Mouse (Mus musculus): ENCODE results near the gene Phkb. TPM values are rescaled to one million over a fixed set of nuclear protein-coding genes. Genes with fewer than 3 reads are reported as not detected.

Phkb gene
- polyA plus RNA-seq, 1 experiment from 2014 or later = 26.0 TPM

- peak; percentile 45; the same call in 1 of the 2 replicates for ATAC-seq
- Histone ChIP-seq H3K27ac (ENCODE audit: low read length) (no peak overlapping the region), H3K9me3 (ENCODE audit: control insufficient read depth, low read length) (no peaks in the 10 kb centered on the region), H3K4me2 (ENCODE audit: low read length) (no peak overlapping the region), H3K36me3 (ENCODE audit: control insufficient read depth, insufficient read depth) (no peaks in the 10 kb centered on the region), H3K9ac (replicated peaks; ENCODE audit: low read depth, low read length) (no peak overlapping the region), H3K4me1 (replicated peaks; ENCODE audit: control insufficient read depth, insufficient read depth, low read length) (peaks cover 2% of the 10 kb centered on the region; the same call in 1 of the 2 replicates), H3K4me3 (replicated peaks; ENCODE audit: low read length) (no peak overlapping the region), H3K27me3 (replicated peaks; ENCODE audit: control insufficient read depth, insufficient read depth, low read length) (no peaks in the 10 kb centered on the region)
- WGBS = 15% methylated on average over 2 of the region's 2 CpGs
Observed at GRCm38 (mm10) chr8:86042049-86042448, 201.3 kb downstream of the Phkb start.

DNA sequence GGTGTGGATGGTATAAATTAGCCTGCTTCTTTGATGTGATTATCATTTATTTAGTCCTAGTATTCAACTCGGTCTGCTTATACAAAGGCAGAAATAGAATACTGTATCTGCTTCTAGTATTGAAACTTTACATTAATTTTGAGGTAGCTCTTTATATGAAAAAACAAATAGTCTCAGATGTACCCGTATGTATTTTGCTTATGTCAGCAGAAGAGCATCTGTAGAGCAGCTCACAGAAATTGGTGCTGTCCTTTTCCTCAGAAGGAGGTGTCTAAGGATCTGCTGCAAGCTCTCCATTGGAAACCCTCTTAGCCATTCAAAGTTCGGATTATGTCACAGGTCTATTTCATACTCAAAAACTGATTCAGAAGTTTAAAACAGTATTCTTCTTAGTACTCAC lies 210.1 kb downstream of the Phkb start:
- no peaks in the 10 kb centered on the region for H3K9me3 ChIP-seq (ENCODE audit: control insufficient read depth, low read length)
- H3K4me1 ChIP-seq (replicated peaks; ENCODE audit: control insufficient read depth, insufficient read depth, low read length) = peaks cover 3% of the 10 kb centered on the region; the same call in 1 of the 2 replicates
- H3K4me3 ChIP-seq (replicated peaks; ENCODE audit: low read length) = no peak overlapping the region
- H3K36me3 ChIP-seq (ENCODE audit: control insufficient read depth, insufficient read depth) = no peaks in the 10 kb centered on the region
- H3K4me2 ChIP-seq (ENCODE audit: low read length) = no peak overlapping the region
- no peak overlapping the region for H3K9ac ChIP-seq (replicated peaks; ENCODE audit: low read depth, low read length)
- 93% methylated on average over 3 of the region's 3 CpGs for WGBS
- no peak for ATAC-seq
- no peaks in the 10 kb centered on the region for H3K27me3 ChIP-seq (replicated peaks; ENCODE audit: control insufficient read depth, insufficient read depth, low read length)
- H3K27ac ChIP-seq (ENCODE audit: low read length) = no peak overlapping the region

GRCm38 (mm10) chr8:86052003-86052402 lies 211.2 kb downstream of the Phkb start:
- H3K9me3 ChIP-seq (ENCODE audit: control insufficient read depth, low read length) = no peaks in the 10 kb centered on the region
- ATAC-seq = no peak
- H3K4me1 ChIP-seq (replicated peaks; ENCODE audit: control insufficient read depth, insufficient read depth, low read length) = peaks cover 3% of the 10 kb centered on the region; the same call in 1 of the 2 replicates
- H3K27ac ChIP-seq (ENCODE audit: low read length) = no peak overlapping the region
- 84% methylated on average over 4 of the region's 4 CpGs for WGBS
- no peaks in the 10 kb centered on the region for H3K36me3 ChIP-seq (ENCODE audit: control insufficient read depth, insufficient read depth)
- H3K27me3 ChIP-seq (replicated peaks; ENCODE audit: control insufficient read depth, insufficient read depth, low read length) = no peaks in the 10 kb centered on the region
- H3K9ac ChIP-seq (replicated peaks; ENCODE audit: low read depth, low read length) = no peak overlapping the region
- H3K4me2 ChIP-seq (ENCODE audit: low read length) = no peak overlapping the region
- no peak overlapping the region for H3K4me3 ChIP-seq (replicated peaks; ENCODE audit: low read length)

DNA sequence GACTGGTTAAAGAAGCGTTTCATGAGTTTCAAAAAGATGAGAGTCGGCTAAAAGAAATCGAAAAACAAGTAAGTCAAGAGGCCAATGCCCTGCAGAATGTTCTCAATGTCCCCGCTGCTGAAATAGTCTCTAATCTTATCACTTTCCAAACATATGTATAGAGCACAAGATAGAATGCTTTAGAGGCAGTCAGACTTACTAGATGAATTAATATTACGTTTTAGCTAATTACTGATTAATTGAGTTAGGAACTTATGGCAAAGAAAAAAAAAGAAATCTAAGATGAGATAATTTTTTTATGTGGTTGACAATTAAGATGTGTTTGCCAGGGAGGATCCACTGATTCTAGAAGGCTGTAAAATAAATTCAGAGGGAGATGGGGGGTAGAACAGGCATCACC lies 217.9 kb downstream of the Phkb start:
- no peaks in the 10 kb centered on the region for H3K9me3 ChIP-seq (ENCODE audit: control insufficient read depth, low read length)
- WGBS = 90% methylated on average over 5 of the region's 5 CpGs
- H3K9ac ChIP-seq (replicated peaks; ENCODE audit: low read depth, low read length) = no peak overlapping the region
- H3K4me1 ChIP-seq (replicated peaks; ENCODE audit: control insufficient read depth, insufficient read depth, low read length) = no peaks in the 10 kb centered on the region
- no peaks in the 10 kb centered on the region for H3K36me3 ChIP-seq (ENCODE audit: control insufficient read depth, insufficient read depth)
- ATAC-seq = no peak
- H3K27ac ChIP-seq (ENCODE audit: low read length) = no peak overlapping the region
- H3K4me2 ChIP-seq (ENCODE audit: low read length) = no peak overlapping the region
- H3K4me3 ChIP-seq (replicated peaks; ENCODE audit: low read length) = no peak overlapping the region
- no peaks in the 10 kb centered on the region for H3K27me3 ChIP-seq (replicated peaks; ENCODE audit: control insufficient read depth, insufficient read depth, low read length)

DNA sequence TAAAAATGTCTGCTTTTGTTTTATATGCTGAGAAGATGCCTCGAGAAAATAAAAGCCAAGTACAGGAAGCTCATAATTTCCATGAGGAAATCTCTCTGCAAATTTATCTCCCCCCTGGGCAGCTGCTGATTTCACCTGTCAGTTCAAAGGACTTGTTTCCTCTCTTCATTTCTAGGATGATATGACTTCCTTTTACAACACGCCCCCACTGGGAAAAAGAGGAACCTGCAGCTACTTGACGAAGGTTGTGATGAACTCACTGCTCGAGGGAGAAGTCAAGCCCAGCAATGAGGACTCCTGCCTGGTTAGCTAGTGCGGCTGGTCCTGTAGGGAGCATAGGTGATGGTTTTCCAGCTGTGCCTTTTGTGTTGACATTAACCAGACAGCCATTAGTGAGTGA lies 218.4 kb downstream of the Phkb start:
- H3K27ac ChIP-seq (ENCODE audit: low read length) = no peak overlapping the region

GRCm38 (mm10) chr8:86063411-86063810 lies 222.7 kb downstream of the Phkb start:
- Histone ChIP-seq H3K4me3 (replicated peaks; ENCODE audit: low read length) (no peak overlapping the region), H3K27me3 (replicated peaks; ENCODE audit: control insufficient read depth, insufficient read depth, low read length) (no peaks in the 10 kb centered on the region), H3K4me2 (ENCODE audit: low read length) (no peak overlapping the region), H3K9ac (replicated peaks; ENCODE audit: low read depth, low read length) (no peak overlapping the region), H3K4me1 (replicated peaks; ENCODE audit: control insufficient read depth, insufficient read depth, low read length) (no peaks in the 10 kb centered on the region), H3K27ac (ENCODE audit: low read length) (no peak overlapping the region), H3K9me3 (ENCODE audit: control insufficient read depth, low read length) (no peaks in the 10 kb centered on the region), H3K36me3 (ENCODE audit: control insufficient read depth, insufficient read depth) (no peaks in the 10 kb centered on the region)
- no peak for ATAC-seq
- 96% methylated on average over 2 of the region's 2 CpGs for WGBS

More for the DNA sequence above, 218.4 kb downstream of the Phkb start:
- WGBS = 79% methylated on average over 5 of the region's 5 CpGs
- ATAC-seq = no peak
- Histone ChIP-seq H3K9me3 (ENCODE audit: control insufficient read depth, low read length) (no peaks in the 10 kb centered on the region), H3K27me3 (replicated peaks; ENCODE audit: control insufficient read depth, insufficient read depth, low read length) (no peaks in the 10 kb centered on the region), H3K9ac (replicated peaks; ENCODE audit: low read depth, low read length) (no peak overlapping the region), H3K4me2 (ENCODE audit: low read length) (no peak overlapping the region), H3K4me1 (replicated peaks; ENCODE audit: control insufficient read depth, insufficient read depth, low read length) (no peaks in the 10 kb centered on the region), H3K36me3 (ENCODE audit: control insufficient read depth, insufficient read depth) (no peaks in the 10 kb centered on the region), H3K4me3 (replicated peaks; ENCODE audit: low read length) (no peak overlapping the region)

- Histone ChIP-seq H3K36me3 (ENCODE audit: control insufficient read depth, insufficient read depth) (no peaks in the 10 kb centered on the region), H3K27me3 (replicated peaks; ENCODE audit: control insufficient read depth, insufficient read depth, low read length) (no peaks in the 10 kb centered on the region), H3K9ac (replicated peaks; ENCODE audit: low read depth, low read length) (no peak overlapping the region), H3K4me2 (ENCODE audit: low read length) (no peak overlapping the region), H3K27ac (ENCODE audit: low read length) (no peak overlapping the region), H3K4me3 (replicated peaks; ENCODE audit: low read length) (no peak overlapping the region), H3K9me3 (ENCODE audit: control insufficient read depth, low read length) (no peaks in the 10 kb centered on the region), H3K4me1 (replicated peaks; ENCODE audit: control insufficient read depth, insufficient read depth, low read length) (peaks cover 5% of the 10 kb centered on the region)
- no peak for ATAC-seq
- 87% methylated on average over 1 of the region's 1 CpGs for WGBS
Observed at GRCm38 (mm10) chr8:86079433-86079832, 238.7 kb downstream of the Phkb start.

- Histone ChIP-seq H3K4me1 (replicated peaks; ENCODE audit: control insufficient read depth, insufficient read depth, low read length) (peaks cover 8% of the 10 kb centered on the region), H3K27ac (ENCODE audit: low read length) (no peak overlapping the region), H3K27me3 (replicated peaks; ENCODE audit: control insufficient read depth, insufficient read depth, low read length) (no peaks in the 10 kb centered on the region), H3K9ac (replicated peaks; ENCODE audit: low read depth, low read length) (no peak overlapping the region), H3K36me3 (ENCODE audit: control insufficient read depth, insufficient read depth) (no peaks in the 10 kb centered on the region), H3K4me3 (replicated peaks; ENCODE audit: low read length) (no peak overlapping the region), H3K4me2 (ENCODE audit: low read length) (no peak overlapping the region), H3K9me3 (ENCODE audit: control insufficient read depth, low read length) (no peaks in the 10 kb centered on the region)
- WGBS = 74% methylated on average over 4 of the region's 4 CpGs
- ATAC-seq = no peak
Observed at GRCm38 (mm10) chr8:86083346-86083745, 242.6 kb downstream of the Phkb start.

- Histone ChIP-seq H3K9ac (replicated peaks; ENCODE audit: low read depth, low read length) (no peak overlapping the region), H3K4me3 (replicated peaks; ENCODE audit: low read length) (no peak overlapping the region), H3K36me3 (ENCODE audit: control insufficient read depth, insufficient read depth) (no peaks in the 10 kb centered on the region), H3K4me1 (replicated peaks; ENCODE audit: control insufficient read depth, insufficient read depth, low read length) (peaks cover 11% of the 10 kb centered on the region), H3K27ac (ENCODE audit: low read length) (no peak overlapping the region), H3K4me2 (ENCODE audit: low read length) (no peak overlapping the region), H3K9me3 (ENCODE audit: control insufficient read depth, low read length) (no peaks in the 10 kb centered on the region), H3K27me3 (replicated peaks; ENCODE audit: control insufficient read depth, insufficient read depth, low read length) (no peaks in the 10 kb centered on the region)
- 79% methylated on average over 2 of the region's 2 CpGs for WGBS
- no peak for ATAC-seq
Observed at GRCm38 (mm10) chr8:86086791-86087190, 246.0 kb downstream of the Phkb start.

GRCm38 (mm10) chr8:86087468-86087867 lies 246.7 kb downstream of the Phkb start:
- no peaks in the 10 kb centered on the region for H3K9me3 ChIP-seq (ENCODE audit: control insufficient read depth, low read length)
- WGBS = 69% methylated on average over 1 of the region's 1 CpGs
- H3K36me3 ChIP-seq (ENCODE audit: control insufficient read depth, insufficient read depth) = no peaks in the 10 kb centered on the region
- no peak overlapping the region for H3K4me2 ChIP-seq (ENCODE audit: low read length)
- no peak for ATAC-seq
- no peaks in the 10 kb centered on the region for H3K27me3 ChIP-seq (replicated peaks; ENCODE audit: control insufficient read depth, insufficient read depth, low read length)
- peaks cover 11% of the 10 kb centered on the region for H3K4me1 ChIP-seq (replicated peaks; ENCODE audit: control insufficient read depth, insufficient read depth, low read length)
- H3K9ac ChIP-seq (replicated peaks; ENCODE audit: low read depth, low read length) = no peak overlapping the region
- no peak overlapping the region for H3K27ac ChIP-seq (ENCODE audit: low read length)
- no peak overlapping the region for H3K4me3 ChIP-seq (replicated peaks; ENCODE audit: low read length)

Data from forebrain, embryonic 16.5 days (tissue).